Mouse (Mus musculus): ENCODE measurements around the gene Slc1a5.

The Slc1a5 gene

DNA sequence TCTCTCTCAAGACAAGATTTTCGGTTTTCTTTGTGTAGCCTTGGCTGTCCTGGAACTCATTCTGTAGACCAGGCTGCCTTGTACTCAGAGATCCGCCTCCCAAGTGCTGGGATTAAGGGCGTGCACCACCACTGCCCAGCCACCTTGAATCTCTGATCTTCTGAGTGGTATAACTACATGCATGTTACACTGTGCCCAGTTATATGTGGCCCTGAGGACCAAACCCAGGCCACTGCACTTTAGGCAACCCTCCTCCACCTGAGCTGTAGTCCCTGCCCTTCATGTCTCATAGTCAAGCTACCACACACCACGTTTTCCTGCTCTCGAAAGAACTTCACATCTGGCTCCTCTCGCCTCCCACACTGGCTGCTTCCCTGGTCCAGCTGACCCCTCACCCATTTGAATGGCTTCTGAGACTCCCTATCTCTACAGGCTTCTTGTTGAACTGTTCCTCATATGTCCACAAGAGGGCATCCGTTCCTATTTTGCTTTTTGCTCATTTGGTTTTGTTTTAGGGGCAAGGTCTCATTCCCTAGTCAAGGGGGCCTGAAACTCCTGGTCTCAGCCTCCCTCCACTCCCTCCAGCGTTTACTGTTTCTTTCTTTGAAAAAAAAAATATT lies 23.4 kb downstream of the Slc1a5 start:
- POLR2A ChIA-PET: interaction anchor here in 2 of 4 experiments (0.6 to 1.5 kb wide), 3 partner anchors 10 to 61 kb away, joined by 3 to 12 read pairs (median 5); no protein-coding TSS in a partner anchor
- CTCF ChIA-PET: interaction anchor here in 3 of 4 experiments (0.7 to 1.1 kb wide), 3 partner anchors 24 to 71 kb away, joined by 3 to 4 read pairs (median 3); no protein-coding TSS in a partner anchor

DNA sequence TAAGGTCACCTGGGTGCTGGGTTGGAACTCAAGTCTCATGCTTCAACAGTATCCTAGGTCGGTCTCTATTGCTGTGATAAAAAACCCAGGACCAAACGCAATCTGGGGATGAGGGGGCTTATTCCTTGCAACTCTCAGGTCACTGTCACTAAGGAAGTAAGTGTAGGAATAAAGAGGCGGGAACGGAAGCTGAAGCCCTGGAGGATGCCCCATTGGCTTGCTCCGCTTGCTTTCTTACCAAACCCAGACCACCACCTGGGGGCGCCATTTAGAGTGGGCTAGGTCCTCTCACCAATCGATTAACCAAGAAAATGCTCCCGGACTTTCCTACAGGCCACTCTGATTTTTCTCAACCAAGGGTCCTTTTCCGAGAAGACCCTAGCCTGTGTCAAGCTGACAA lies 26.8 kb downstream of the Slc1a5 start:
- CTCF ChIA-PET: interaction anchor here (0.5 to 2.0 kb wide), 40 partner anchors 8 to 263 kb away, joined by 3 to 15 read pairs (median 4); partner anchors contain the start of genes Gng8 (in 2 of the 4), Fkrp (in 1 of the 4), Gm42372 (in 1 of the 4) and Prkd2 (in 1 of the 4)
- POLR2A ChIA-PET: interaction anchor here (0.5 to 1.7 kb wide), 24 partner anchors 9 to 191 kb away, joined by 3 to 8 read pairs (median 4); partner anchors contain the start of genes Slc1a5 (in 3 of the 4), Fkrp (in 1 of the 4), Gng8 (in 1 of the 4) and Prkd2 (in 1 of the 4)

DNA sequence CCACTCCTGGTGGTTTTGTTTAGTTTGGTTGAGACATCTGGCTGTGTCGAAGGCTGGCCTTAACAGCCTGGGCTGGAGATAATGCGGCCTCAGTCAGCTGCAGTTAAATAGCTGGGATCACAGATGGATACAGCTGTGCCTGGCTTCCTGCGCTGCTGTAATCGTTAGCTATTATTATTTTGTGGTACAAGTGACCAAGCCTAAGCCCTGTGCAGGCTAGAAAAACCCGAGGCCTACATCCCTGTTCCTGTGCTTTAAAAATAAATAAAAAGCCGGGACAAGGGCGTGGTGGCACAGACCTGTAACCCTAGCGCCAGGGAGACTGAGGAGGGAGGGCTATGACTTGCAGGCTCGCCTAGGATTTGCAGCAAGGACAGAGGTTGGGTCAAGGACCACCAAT lies 27.5 kb downstream of the Slc1a5 start:
- CTCF ChIA-PET: interaction anchor here in 3 of 4 experiments (0.5 to 2.0 kb wide), 10 partner anchors 11 to 87 kb away, joined by 3 to 15 read pairs (median 4); partner anchors contain the start of gene Gng8 (in 1 of the 3)
- POLR2A ChIA-PET: interaction anchor here in 2 of 4 experiments (0.6 to 1.7 kb wide), 7 partner anchors 12 to 94 kb away, joined by 3 to 6 read pairs (median 3); no protein-coding TSS in a partner anchor

DNA sequence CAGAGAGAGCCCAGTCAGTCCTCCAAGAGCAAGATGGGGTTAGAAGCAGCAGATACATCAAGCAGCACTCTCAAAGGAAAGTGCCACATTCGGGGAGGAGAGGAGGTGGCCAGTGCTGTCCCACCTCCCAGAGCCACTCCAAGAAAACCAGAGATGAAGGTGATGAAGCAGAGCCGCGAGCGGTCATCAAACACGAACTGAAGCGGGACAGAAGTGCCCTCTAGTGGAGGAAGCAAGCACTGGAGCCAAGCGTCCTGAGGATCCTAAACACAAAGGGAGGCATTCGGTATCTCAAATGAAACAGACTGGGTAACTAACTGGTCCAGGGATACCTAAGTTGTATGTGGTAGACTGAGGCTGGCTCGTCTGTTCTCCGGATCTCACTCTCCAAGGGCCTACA lies 28.6 kb downstream of the Slc1a5 start:
- ChIA-PET CTCF (interaction anchor here in 2 of 4 experiments (0.6 to 3.8 kb wide), 8 partner anchors 10 to 284 kb away, joined by 3 to 18 read pairs (median 5); partner anchors contain the start of gene Gng8 (in 1 of the 2)), POLR2A (interaction anchor here in 2 of 4 experiments (0.7 to 3.6 kb wide), 17 partner anchors 11 to 82 kb away, joined by 3 to 15 read pairs (median 4); partner anchors contain the start of genes Slc1a5 (in 2 of the 2) and Gng8 (in 1 of the 2))

DNA sequence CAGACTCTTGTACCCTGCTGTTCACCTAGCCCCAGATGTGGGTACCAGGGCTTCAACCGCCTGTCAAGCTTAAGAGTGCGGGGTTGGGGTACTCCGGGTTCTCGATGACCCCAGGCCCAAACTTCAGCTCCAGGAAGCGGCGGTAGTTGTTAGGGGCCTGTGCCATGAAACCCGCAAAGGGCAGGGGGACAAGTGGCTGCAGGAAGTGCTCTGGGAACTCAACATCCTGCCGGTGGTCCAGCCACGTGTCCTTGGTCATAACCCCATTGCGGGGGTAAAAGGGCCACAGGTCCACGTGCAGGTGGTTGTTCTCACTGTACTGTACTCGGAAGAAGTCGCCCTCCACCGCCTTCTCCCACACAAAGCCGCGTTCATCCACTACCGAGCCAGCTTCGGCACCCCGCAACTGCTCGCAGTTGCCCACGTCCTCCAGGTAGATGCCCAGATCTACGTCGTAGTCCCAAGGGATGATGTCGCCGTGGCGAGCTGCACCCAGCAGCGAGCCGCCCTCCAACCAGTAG lies 29.3 kb downstream of the Slc1a5 start:
- POLR2A ChIA-PET: interaction anchor here (0.8 to 3.6 kb wide), 28 partner anchors 8 to 516 kb away, joined by 3 to 15 read pairs (median 4); partner anchors contain the start of genes Slc1a5 (in 2 of the 4) and Gng8 (in 1 of the 4)
- CTCF ChIA-PET: interaction anchor here in 3 of 4 experiments (0.6 to 3.8 kb wide), 19 partner anchors 9 to 284 kb away, joined by 3 to 18 read pairs (median 4); partner anchors contain the start of gene Gng8 (in 1 of the 3)

DNA sequence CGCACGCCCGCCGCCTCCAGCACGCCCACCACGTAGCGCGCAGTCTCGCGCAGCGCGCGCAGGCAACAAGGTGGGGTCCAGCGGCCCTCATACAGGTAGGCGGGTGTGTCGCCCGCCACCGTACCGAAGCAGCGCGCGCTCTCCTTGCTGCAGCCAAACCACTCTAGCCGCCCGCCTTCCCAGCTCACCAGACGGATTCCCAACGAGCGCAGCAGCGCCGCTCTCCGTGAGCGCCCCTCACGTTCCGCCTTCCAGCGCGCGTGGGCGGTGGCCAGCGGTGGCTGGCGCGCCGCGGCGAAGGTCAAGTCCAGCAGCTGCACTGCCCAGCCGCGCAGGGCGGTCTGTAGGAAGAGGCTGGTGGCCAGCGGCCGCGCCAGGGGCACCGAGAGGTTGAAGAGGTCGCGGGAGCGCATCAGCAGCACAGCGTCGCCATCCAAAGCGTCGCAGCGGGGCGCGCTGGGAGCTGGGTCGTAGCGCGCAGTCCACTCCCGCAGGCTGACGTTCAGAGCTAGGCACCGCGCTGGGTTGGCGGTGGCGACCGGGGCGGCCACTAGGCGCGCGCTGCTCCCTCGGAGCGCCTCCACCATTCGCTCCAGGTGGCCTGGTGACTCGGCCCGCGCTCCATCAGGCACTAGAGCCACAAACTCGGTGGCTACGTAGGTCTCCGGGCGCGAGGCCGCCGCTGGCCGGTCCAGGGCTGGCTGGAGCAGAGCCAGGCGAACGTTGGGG lies 29.9 kb downstream of the Slc1a5 start:
- POLR2A ChIA-PET: interaction anchor here (0.8 to 3.6 kb wide), 28 partner anchors 9 to 516 kb away, joined by 3 to 15 read pairs (median 4); partner anchors contain the start of genes Gng8 (in 1 of the 4) and Slc1a5 (in 1 of the 4)
- CTCF ChIA-PET: interaction anchor here in 3 of 4 experiments (0.5 to 3.8 kb wide), 28 partner anchors 10 to 521 kb away, joined by 3 to 18 read pairs (median 4); partner anchors contain the start of genes Dact3 (in 1 of the 3) and Gng8 (in 1 of the 3)

DNA sequence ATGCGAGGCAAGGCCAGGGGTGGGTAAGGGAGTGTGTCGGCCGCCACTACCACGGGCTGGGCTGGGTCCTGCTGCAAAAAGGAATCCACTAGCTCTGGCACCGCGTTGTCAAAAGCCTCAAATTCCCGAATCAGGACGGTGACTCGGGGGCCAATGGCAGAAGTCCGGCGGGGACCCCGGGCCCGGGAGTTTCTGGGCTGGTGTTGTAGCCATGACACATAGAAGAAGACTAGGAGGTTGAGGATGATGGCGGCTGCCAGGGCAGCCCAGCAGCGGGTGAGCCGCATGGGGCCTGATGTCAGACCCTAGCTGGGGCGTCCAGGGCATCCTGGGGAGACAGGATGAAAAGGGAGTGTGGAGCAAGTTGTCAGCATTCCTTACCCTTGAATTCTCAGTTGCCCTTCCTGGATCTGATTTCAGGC lies 30.5 kb downstream of the Slc1a5 start:
- POLR2A ChIA-PET: interaction anchor here in 3 of 4 experiments (1.0 to 3.6 kb wide), 17 partner anchors 9 to 517 kb away, joined by 3 to 15 read pairs (median 8); partner anchors contain the start of gene Slc1a5 (in 1 of the 3)
- CTCF ChIA-PET: interaction anchor here in 3 of 4 experiments (0.5 to 3.8 kb wide), 28 partner anchors 12 to 197 kb away, joined by 3 to 18 read pairs (median 4); partner anchors contain the start of genes Arhgap35 (in 1 of the 3), Dact3 (in 1 of the 3) and Gng8 (in 1 of the 3)

DNA sequence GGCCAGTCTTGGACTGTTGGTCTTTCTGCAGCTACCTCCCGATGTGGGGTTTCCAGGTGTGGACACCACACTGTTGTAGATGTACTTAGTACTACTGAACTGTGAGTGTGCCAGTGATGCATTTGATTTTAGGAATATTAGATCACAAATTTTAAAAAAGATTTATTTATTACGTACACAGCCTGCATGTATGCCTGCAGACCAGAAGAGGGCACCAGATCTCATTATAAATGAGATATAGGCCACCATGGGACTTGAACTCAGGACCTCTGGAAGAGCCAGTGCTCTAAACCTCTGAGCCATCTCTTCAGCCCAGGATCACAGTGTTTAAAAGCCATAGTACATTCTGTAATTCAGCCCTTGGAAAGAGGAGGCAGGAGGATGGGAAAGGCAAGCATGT lies 31.4 kb downstream of the Slc1a5 start:
- ChIA-PET CTCF (interaction anchor here in 1 of 4 experiments (1.0 to 3.8 kb wide), 5 partner anchors 11 to 164 kb away, joined by 3 to 18 read pairs (median 3); partner anchors contain the start of gene Gng8), POLR2A (interaction anchor here in 2 of 4 experiments (1.7 to 3.6 kb wide), 4 partner anchors 27 to 32 kb away, joined by 4 to 15 read pairs (median 10); partner anchors contain the start of gene Slc1a5 (in 1 of the 2))

DNA sequence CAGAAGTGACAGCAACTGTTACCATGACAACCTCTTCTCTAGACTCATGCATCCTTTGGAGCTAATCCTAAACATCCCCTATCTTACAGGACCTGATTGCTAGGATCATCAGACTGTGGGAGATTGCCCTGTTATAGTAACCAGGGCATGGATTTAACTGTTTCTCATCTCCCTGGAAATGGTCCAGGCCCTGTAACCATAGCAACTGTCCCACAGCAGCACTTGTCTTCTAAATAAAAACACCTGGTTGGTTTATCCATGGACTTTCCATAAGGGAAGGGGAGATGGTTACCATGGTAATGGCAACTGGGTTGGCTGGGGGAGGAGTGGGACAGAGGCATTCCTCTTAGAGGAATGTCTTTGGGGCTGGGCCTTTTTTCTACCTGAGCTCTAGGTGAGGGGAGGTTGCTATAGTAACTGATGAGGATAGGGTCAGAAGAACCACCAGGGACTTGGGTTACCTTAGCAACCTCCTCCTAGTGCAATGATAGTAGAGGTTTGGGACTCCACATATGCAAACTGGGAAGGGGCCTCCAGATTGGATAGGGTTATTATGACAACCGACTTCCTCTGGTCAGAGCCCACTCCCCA lies 34.3 kb downstream of the Slc1a5 start, which contains the start of gene Strn4:
Gene Strn4 (plus strand): TSS at position 539 of the 591 bp plus-strand sequence.
- ChIA-PET CTCF (interaction anchor here in 1 of 4 experiments (0.9 to 1.4 kb wide), 3 partner anchors 46 to 352 kb away, joined by 3 to 4 read pairs (median 3); no protein-coding TSS in a partner anchor), POLR2A (interaction anchor here in 3 of 4 experiments (0.7 to 2.4 kb wide), 10 partner anchors 13 to 201 kb away, joined by 3 to 7 read pairs (median 3); partner anchors contain the start of genes Prkd2 (in 2 of the 3), Arhgap35 (in 1 of the 3) and Calm3 (in 1 of the 3))

DNA sequence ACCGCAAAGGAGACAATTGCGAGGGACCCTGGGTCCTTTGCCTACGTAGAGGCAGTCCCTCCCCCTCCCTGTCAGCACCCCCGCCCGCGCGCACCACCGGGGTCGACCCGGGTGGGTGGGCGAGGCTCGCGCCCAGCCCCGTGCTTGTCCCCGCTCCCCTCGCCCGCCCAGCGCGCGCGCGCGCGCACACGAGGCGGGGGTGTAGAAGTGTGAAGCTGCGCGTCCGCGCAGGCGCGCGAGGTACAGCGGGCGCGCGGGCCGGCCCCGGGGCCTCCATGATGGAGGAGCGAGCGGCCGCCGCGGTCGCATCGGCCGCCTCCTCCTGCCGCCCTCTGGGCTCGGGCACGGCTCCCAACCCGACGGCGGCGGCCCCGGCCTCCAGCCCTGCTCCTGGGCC lies 34.9 kb downstream of the Slc1a5 start:
- CTCF ChIA-PET: interaction anchor here in 1 of 4 experiments (0.6 to 1.0 kb wide), 3 partner anchors 8 to 353 kb away, joined by 3 read pairs; no protein-coding TSS in a partner anchor
- POLR2A ChIA-PET: interaction anchor here in 3 of 4 experiments (0.5 to 2.4 kb wide), 7 partner anchors 14 to 178 kb away, joined by 3 to 7 read pairs (median 3); partner anchors contain the start of genes Prkd2 (in 2 of the 3) and Calm3 (in 1 of the 3)

DNA sequence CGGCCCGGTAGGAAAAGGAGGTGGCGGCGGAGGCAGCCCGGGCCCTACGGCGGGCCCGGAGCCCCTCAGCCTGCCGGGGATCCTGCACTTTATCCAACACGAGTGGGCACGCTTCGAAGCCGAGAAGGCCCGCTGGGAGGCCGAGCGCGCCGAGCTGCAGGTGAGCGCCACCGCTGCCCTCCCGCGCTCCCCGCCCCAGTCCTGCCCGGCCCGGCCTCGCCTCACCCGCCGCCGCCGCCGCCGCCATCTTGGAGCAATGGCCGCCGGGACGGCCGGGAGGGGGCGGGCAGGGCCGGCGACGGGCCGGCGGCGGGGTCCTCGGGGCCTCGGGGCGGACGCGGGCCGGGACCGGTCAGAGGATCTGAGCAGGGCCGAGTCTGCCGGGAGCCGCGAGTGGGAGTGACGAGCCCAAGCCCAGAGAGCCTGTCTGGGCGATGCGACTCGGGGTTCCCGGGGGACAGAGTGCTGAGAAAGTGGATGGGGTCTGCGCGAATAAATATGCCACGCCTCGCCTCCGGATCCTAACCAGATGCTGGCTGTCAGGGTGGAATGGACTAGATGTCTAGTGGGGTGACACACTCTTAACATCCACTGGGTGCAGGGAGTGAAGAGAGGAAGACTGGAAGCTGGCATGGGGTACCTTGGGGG lies 35.5 kb downstream of the Slc1a5 start, which contains the start of gene Fkrp:
Gene Fkrp (minus strand): TSS at position 258 of the 648 bp plus-strand sequence.
- POLR2A ChIA-PET: interaction anchor here in 2 of 4 experiments (0.5 to 2.4 kb wide), 8 partner anchors 9 to 177 kb away, joined by 3 to 7 read pairs (median 4); partner anchors contain the start of gene Prkd2 (in 1 of the 2)
- CTCF ChIA-PET: interaction anchor here in 2 of 4 experiments (0.6 to 1.2 kb wide), 5 partner anchors 9 to 56 kb away, joined by 3 to 4 read pairs (median 3); partner anchors contain the start of gene Prkd2 (in 1 of the 2)

DNA sequence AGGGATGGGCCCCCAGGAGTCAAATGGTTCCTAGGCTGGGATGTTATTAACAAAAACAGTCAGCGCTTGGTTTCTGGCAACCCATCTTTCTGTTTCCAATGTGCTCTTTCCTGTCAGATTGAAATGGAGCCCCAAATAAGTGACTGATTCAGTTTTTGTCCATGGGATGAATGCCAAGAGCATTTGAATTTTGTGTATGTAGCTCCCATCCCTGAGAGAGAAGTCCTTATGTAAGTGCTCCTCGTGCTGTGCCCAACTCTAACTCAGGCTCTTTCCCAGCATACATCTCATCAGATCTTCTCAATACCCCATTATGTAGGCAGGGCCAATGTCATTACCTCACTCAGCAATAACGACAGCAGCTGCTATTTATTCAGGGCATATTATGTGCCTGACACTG lies 36.6 kb downstream of the Slc1a5 start:
- ChIA-PET CTCF (interaction anchor here in 3 of 4 experiments (0.8 to 1.2 kb wide), 6 partner anchors 10 to 188 kb away, joined by 3 to 4 read pairs (median 3); partner anchors contain the start of gene Prkd2 (in 1 of the 3)), POLR2A (interaction anchor here (0.5 to 2.4 kb wide), 13 partner anchors 10 to 1080 kb away, joined by 3 to 9 read pairs (median 4); partner anchors contain the start of gene Prkd2 (in 1 of the 4))

DNA sequence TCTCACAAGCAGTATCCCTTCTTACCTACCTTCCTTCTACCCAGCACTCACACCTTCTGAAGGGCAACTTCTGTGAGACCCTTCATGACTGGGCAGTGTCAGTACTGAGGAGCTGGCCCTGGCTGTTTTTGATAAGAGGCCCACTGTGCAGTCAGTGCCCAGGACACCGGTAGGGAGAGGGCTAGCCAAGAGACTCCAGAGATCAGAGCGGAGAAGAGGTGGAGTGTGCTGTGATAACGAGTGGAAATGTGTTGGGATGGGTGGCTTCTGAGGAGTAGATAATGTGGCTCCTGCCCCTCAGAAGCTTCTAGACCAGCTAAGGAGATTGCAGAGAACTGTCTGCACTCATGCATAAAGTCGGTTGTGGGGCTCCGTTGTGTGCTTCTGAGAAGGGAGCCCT lies 38.7 kb downstream of the Slc1a5 start:
- POLR2A ChIA-PET: interaction anchor here in 2 of 4 experiments (0.6 to 2.2 kb wide), 9 partner anchors 9 to 338 kb away, joined by 3 to 8 read pairs (median 3); partner anchors contain the start of genes Prkd2 (in 1 of the 2) and Slc1a5 (in 1 of the 2)

DNA sequence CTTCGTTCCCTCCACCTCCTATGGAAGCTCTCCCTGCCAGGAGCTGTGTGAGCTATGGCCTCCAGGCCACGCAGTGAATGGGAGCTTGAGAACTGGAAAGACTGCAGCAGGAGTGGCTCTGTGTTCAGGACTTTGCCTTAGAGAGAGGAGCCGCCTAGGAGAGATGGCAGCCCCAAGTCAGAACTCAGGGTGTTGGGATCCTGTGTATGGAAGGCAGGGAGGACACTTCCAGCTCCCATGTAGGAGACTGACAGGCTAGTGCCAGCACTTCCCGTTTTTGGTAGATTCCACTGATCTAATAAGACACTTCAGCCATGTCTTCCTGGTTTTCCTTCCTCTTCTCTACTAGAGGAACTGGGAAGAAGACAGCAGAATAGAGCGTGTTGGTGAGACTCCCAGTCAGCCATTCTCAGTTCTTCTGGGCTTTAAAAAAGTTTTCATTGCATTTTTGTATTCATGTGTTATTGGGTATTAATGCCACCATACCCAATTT lies 39.2 kb downstream of the Slc1a5 start:
- POLR2A ChIA-PET: interaction anchor here in 2 of 4 experiments (0.6 to 2.2 kb wide), 9 partner anchors 10 to 338 kb away, joined by 3 to 8 read pairs (median 3); partner anchors contain the start of gene Prkd2 (in 1 of the 2)
- CTCF ChIA-PET: interaction anchor here in 3 of 4 experiments (1.0 to 2.3 kb wide), 7 partner anchors 10 to 71 kb away, joined by 3 to 6 read pairs (median 3); partner anchors contain the start of gene Gng8 (in 1 of the 3)

More for the DNA sequence above, 38.7 kb downstream of the Slc1a5 start:
- CTCF ChIA-PET: interaction anchor here in 3 of 4 experiments (0.6 to 2.3 kb wide), 6 partner anchors 10 to 72 kb away, joined by 3 to 6 read pairs (median 4); partner anchors contain the start of gene Gng8 (in 1 of the 3)

DNA sequence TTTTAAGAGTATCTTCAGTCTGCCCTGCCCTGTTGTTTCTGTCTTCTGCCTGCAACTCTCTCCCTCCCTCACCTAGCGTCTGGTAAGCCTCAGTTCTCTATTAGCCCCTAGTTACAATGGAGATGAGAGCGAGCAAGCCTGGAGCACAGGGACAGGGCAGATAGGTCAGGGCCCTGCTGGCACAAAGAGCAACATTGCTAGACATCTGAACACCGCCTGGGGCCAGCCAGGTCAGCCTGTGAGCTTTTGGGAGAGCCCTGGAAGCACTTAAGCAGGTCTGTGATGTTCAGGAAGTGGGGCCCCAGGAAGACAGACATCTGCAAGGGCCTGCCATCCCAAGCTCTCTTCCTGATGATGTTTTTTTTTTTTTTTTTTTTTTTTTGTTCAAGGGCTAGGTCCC lies 40.0 kb downstream of the Slc1a5 start:
- CTCF ChIA-PET: interaction anchor here in 1 of 4 experiments (1.3 to 2.3 kb wide), 5 partner anchors 10 to 70 kb away, joined by 3 to 6 read pairs (median 3); partner anchors contain the start of gene Gng8
- POLR2A ChIA-PET: interaction anchor here in 3 of 4 experiments (0.6 to 3.4 kb wide), 7 partner anchors 10 to 48 kb away, joined by 3 to 9 read pairs (median 4); no protein-coding TSS in a partner anchor

Data from embryonic stem cell, embryonic (primary cell).